Mouse (Mus musculus): ENCODE measurements at regions not wholly inside any gene's neighbourhood (a gene's known extent, or its start where the extent isn't known, plus 50 kb on each side); places are given as distances from the start of the nearest gene placed in this dataset.

DNA sequence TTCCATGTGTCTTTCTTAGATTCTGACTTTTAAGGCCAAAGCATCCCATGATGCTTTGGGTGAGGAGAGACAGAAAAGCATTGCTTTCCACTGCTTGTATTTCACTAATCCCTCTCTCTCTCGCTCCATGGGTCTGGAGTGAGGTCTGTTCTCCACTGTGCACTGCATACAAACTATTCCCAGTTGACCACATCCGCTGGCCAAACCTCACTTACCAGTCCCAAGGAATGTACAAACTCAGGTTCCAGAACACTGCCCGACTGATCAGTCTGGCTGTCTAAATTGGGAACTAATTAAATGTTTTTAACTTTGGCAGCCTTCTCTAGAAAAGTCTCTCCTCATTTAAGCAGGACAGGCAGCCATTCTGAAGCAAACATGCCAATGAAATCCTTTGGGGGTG lies 130.9 kb upstream of the Ccn2 start:
- TF ChIP-seq CTCF (IDR thresholded peaks at IDR 0.05; ENCODE audit: low read depth) = no peak
- TF ChIP-seq EP300 (optimal IDR thresholded peaks at IDR 0.05) = no peak

Measured in stomach, postnatal 0 days (tissue).